Mouse (Mus musculus) brain, embryonic 14.5 days (tissue): ENCODE data around the gene Cnot11.

Experiments
- CTCF ChIP-seq: fragments of 200-500 bp; IDR thresholded peaks from 2 replicates; pipeline ENCODE4 v1.5.1; 2012; ENCODE audit warnings: inconsistent platforms, mild to moderate bottlenecking, moderate library complexity, borderline replicate concordance; ENCODE audit not compliant: insufficient read depth, insufficient read length; ENCODE audit errors: extremely low read depth
- POLR2A ChIP-seq: fragments of 200-500 bp; IDR thresholded peaks from 2 replicates; pipeline ENCODE4 v1.6.1; 2012; ENCODE audit warnings: mild to moderate bottlenecking, inconsistent platforms, borderline replicate concordance; ENCODE audit not compliant: poor library complexity, insufficient read depth, insufficient read length, severe bottlenecking; ENCODE audit errors: extremely low read depth

DNA sequence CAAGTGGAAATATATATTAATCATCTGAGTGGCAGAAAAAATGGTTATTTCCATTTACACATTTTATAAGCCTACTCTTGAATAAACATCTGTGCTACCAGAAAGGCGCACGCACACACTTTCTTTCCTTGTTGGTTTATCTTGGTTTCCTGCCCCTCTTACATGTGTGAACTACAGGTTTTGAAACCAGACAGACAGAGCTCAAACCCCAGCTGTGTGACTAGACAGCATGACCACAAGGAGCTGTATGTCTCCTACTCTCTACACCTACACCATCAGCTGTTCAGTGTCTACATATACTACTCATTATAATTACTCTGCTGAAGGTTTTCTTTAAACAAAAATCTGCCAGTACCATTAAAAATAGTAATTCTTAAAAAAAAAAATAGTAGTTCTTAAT is 24.2 kb downstream of the Cnot11 start:
- no peak for TF ChIP-seq CTCF
- no peak for TF ChIP-seq POLR2A
